Mouse (Mus musculus): Measurements from ENCODE around the gene Pfn1. TPM values are rescaled to one million over a fixed set of nuclear protein-coding genes. Genes with fewer than 3 reads are reported as not detected.

Gene Pfn1
- total RNA-seq, 2 experiments from 2014 or later = 376 to 385 TPM

GRCm38 (mm10) chr11:70678576-70678975 is 24.1 kb upstream of the Pfn1 start:
- no peak for DNase-seq (ENCODE audit: extremely low spot score in 1 of 2, low spot score in 1 of 2)

DNA sequence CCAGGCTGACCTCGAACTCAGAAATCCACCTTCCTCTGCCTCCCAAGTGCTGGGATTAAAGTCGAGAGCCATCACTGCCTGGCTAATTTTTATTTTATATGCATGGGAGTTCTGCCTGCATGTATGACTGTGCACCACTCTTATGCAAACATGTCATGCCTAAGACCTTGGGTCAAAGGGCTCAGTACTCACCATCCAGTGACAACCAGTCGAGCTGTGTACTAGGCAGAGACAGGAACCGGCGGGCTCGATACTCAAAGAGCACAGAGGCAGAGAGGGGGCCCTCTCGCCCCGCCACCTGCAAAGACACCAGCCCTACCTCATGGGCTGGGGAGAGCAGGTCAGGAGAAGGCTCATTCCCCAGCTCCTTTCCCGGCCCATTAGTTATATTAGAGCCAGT is 23.6 kb upstream of the Pfn1 start:
- DNase-seq (ENCODE audit: extremely low spot score in 1 of 2, low spot score in 1 of 2) = no peak

GRCm38 (mm10) chr11:70674501-70674900 is 20.1 kb upstream of the Pfn1 start:
- DNase-seq (ENCODE audit: extremely low spot score in 1 of 2, low spot score in 1 of 2) = no peak

GRCm38 (mm10) chr11:70674014-70674413 is 19.6 kb upstream of the Pfn1 start:
- no peak for DNase-seq (ENCODE audit: extremely low spot score in 1 of 2, low spot score in 1 of 2)

DNA sequence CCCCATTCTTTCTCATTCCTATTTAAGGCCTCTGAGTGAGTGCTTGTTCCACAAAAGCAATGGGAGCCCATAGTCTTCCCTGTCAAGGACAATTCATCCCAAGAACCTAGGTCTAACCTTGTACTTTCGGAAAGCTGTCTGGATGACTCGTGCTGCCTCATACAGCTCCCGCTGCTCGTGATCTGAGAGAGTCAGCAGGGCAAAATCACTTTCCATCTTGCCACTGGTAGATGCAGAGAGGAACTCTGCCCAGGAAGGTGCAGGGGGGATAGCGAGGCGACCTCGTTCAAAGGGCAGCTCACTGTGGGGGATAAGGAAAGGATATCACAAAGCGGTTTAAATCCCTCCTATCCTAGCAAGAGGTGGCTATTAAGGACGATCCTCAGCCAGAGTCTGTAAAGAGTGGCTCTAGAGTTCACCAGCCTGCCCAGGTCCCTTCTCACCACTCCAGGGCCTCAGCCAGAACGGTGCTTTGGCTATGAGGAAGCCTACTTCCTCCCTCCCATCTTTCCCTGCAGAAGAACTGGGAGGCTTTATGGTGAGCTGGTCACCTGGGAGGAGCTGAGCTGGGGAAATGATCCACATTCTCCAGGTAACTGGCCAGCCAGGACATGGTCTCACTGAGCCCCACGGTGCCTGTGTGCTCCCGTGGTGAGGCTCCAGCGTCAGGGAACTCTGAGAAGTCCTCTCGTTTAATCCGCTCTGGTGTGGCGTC is 17.0 kb upstream of the Pfn1 start:
- DNase-seq (ENCODE audit: extremely low spot score in 1 of 2, low spot score in 1 of 2) = no peak

DNA sequence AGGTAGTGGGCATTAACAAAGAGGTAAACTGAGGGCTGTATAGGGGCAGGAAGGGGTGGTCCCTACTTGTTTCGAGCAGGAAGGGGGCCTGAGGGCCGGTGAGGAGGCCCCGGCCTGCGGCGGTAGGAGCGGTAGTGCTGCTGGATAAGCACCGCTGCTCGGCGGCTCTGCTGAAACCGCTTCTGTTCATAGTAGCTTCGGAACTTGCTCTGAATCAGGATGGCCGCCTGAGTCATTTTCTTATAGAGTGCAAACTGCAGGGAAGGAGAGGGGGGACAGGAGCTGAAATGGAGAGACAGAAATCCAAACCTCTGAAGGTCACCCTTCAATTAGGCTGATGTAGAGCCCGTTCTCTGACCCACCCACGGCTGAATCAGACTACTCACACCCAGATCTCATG is 16.0 kb upstream of the Pfn1 start:
- DNase-seq (ENCODE audit: extremely low spot score in 1 of 2, low spot score in 1 of 2) = peak in 1 of 2 experiments; percentile 33

DNA sequence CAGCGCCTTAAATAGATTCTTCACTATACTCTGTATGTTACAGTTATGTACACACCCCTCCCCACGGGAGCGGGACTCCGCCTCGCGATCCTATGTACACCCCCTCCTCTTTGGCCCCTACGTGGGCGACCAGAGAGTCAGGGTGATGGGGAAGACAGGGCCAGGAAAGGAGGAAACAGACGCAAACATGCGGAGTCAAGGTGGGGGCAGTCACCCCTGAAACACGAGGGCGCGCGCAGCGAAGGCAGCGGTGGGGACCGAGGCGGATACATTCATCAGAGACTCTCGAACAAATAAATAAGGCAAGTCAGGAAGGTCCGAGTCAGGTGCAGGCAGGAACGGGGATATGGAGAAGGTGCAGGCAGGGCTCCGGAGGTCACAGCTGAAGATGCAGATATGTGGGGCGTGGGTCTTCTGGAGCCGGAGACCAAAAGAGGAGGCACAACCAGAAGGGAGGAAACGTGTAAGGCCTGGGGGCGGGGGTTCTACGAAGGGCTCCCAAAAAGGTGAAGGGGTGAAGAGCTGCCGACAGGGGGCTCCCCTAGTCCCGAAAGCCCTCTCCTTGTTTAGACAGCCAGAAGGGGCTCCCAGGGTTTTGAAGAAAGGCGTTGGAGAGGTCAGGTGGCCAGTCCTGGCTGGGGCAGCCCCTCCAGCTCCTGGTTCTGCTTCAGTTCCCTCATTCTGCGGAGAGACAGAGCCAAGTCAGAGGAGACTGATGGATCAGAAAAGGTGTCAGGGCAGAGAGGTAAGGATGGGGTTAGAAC is 15.3 kb upstream of the Pfn1 start:
- peak in 1 of 2 experiments; percentile 67 for DNase-seq (ENCODE audit: extremely low spot score in 1 of 2, low spot score in 1 of 2)

DNA sequence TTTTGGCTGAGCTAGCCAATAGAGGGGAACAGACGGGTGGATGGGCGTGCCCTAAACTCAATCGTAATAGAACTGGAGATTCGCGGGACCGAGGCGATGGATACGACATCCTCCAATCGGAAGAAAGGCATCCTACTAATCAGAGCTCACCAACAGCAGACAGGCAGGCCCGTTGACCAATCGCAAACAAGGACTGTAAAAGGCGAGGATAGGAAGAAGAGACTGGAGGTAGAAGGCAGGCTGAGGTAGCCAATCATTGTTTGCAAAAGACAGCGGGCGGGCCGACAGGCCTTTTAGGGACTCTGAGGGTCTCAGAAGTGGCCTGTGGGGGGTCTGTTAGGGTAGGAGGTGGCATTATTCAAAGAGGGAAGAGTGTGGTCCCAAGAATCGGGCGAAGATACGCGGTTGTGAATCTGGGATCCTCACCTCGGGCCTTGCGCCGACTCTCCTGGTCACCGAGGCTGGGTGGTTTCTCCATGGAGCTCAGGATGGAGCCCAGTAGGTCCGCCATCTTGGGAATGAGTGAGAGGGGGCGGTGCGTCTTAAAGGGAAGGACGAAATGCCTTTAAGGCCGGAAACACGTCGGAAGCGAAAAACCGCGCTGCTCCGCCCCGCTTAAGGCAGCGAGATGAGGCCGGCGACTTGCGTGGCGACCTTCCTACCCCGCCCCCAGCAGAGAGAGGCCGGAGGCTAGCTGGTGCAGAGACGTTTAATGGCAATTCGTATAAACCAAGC is 14.5 kb upstream of the Pfn1 start, which contains the start of gene Spag7:
Gene Spag7 (minus strand): TSS at position 646 of the 735 bp plus-strand sequence.
- DNase-seq (ENCODE audit: extremely low spot score in 1 of 2, low spot score in 1 of 2) = peak; percentile 89 to 95

GRCm38 (mm10) chr11:70668335-70668770 is 13.9 kb upstream of the Pfn1 start:
- no peak for DNase-seq (ENCODE audit: extremely low spot score in 1 of 2, low spot score in 1 of 2)

DNA sequence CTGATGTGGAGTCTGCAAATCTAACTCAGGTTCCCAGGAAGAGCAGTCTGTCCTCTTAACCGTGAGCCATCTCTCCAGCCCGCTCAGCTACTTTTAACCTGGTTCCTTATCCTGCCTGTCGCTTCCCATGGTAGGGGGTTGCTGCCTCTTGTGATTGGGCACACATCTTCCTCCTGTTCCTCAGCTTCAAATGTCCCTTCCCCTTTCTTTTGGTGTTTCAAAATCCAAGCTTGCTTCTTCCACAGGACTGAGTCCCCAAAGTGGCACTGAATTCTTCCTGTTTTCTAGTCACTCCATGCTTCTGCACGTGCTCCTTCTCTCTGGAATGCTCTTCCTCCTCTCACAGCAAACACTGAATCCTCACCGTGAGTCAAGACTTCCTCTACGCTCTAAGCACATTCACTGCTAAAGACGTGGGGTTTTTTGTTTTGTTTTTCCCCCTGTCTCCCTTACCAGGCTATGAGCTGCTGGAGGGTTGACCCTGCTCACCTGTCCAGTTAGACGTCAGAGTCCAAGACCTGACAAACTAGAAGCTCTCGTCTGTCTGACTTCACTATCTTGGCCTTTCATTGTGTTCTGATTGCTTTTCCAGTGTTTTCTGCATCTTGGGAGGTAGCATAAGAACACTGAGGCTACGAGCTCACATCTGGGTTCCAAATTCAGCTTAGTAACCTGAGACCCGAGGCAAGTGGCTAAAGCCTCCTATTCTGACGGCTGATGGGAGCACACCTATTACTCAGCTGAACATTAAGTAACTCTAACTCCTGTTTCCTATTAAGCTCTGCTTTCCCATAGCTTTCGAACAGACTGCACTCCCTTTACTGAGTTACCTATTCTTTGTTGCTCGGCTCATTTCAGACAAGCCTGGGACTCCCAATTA is 13.1 kb upstream of the Pfn1 start:
- DNase-seq (ENCODE audit: extremely low spot score in 1 of 2, low spot score in 1 of 2) = no peak

GRCm38 (mm10) chr11:70666687-70667086 is 12.2 kb upstream of the Pfn1 start:
- no peak for DNase-seq (ENCODE audit: extremely low spot score in 1 of 2, low spot score in 1 of 2)

- no peak for DNase-seq (ENCODE audit: extremely low spot score in 1 of 2, low spot score in 1 of 2)
Measured at GRCm38 (mm10) chr11:70664741-70665140, 10.3 kb upstream of the Pfn1 start.

DNA sequence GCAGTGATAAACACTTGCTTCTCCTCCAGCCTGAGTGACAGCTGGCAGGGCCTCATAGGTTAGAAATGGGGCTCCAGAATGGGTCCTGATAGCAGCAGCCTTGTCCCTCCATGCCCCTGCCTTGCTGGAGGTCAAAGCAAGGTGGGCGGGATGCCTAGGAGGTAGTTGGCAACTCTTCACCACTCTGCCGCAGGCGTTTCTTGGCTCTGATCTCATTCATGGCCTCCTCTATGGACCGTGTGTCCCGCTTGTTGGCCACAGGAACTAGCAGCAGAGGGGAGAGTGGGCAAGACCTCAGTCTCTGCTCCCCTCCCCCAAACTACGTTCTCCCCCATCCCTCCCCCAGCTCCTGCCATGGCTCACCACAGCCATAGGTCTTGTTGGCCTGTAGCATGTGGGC is 9.5 kb upstream of the Pfn1 start:
- no peak for DNase-seq (ENCODE audit: extremely low spot score in 1 of 2, low spot score in 1 of 2)

DNA sequence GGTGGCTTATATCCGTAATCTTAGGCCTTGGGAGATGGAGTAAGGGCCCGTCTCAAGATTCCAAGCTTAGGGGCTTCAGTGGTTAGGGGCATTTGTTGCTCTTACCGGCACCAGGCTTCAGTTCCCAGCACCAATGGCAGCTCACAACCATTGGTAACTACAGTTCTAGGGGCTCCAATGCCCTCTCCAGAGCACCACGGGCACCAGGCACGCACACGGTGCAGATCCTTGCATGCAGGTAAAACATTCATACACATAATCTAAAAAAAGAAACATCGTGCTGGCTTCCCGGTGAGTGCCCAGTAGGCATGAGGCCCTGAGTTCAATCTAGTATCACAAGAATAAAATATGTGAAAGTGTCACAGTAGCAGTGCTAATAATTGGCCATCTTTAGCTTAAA is 8.7 kb upstream of the Pfn1 start:
- DNase-seq (ENCODE audit: extremely low spot score in 1 of 2, low spot score in 1 of 2) = no peak

- DNase-seq (ENCODE audit: extremely low spot score in 1 of 2, low spot score in 1 of 2) = no peak
Measured at GRCm38 (mm10) chr11:70660571-70660970, 6.1 kb upstream of the Pfn1 start.

GRCm38 (mm10) chr11:70658942-70659341 is 4.5 kb upstream of the Pfn1 start:
- DNase-seq (ENCODE audit: extremely low spot score in 1 of 2, low spot score in 1 of 2) = no peak

DNA sequence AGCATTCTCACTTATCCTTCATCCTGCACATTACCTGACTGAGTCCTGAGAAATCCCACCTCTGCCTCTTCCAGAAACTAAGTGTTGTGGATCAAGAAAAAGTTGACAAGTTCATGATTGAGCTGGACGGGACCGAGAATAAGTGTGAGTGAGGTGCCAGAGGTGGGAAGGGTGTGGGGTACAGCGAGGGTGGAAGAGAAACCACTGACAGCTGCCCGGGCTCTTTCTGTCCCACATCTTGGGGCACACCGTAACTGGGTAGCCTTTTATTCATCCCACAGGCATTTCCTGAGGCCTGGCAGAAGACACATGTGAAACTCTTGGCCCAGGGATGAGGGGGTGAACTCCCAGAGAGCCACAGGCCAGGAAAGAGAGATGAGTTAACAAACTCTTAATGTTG is 4.1 kb upstream of the Pfn1 start:
- DNase-seq (ENCODE audit: extremely low spot score in 1 of 2, low spot score in 1 of 2) = no peak

- DNase-seq (ENCODE audit: extremely low spot score in 1 of 2, low spot score in 1 of 2) = no peak
Measured at GRCm38 (mm10) chr11:70657991-70658390, 3.5 kb upstream of the Pfn1 start.

- no peak for DNase-seq (ENCODE audit: extremely low spot score in 1 of 2, low spot score in 1 of 2)
Measured at GRCm38 (mm10) chr11:70657573-70657972, 3.1 kb upstream of the Pfn1 start.

DNA sequence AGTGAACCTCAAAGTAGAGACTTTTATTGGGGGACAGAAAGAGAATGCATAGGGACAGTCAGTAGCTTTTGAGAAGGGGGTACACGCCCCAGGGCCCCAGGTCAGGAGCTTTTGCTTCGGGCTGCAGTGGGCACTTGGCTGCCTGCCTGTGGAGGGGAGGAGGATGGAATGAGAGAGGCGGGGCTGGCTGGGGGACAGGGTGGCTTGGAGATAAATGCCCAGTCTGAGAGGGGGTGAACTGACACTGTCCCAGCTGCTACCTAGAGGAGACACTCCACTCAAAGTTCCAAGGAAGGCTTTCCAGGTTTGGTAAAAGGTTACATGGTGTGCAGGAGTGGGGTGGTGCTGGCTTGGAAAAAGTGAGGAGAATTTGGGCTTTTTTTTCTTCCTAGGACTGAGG is 2.5 kb upstream of the Pfn1 start, which contains the start of gene Eno3:
Gene Eno3 (plus strand): TSS at position 239 of the 400 bp plus-strand sequence.
- DNase-seq (ENCODE audit: extremely low spot score in 1 of 2, low spot score in 1 of 2) = no peak

Measured in layer of hippocampus, postnatal 25 days (tissue).